Mouse (Mus musculus): Measurements from ENCODE around the gene Grik4. TPM values are rescaled to one million over a fixed set of nuclear protein-coding genes. Genes with fewer than 3 reads are reported as not detected.

Grik4 gene
- polyA plus RNA-seq, 2 experiments, result 0.19 to 0.38 TPM

DNA sequence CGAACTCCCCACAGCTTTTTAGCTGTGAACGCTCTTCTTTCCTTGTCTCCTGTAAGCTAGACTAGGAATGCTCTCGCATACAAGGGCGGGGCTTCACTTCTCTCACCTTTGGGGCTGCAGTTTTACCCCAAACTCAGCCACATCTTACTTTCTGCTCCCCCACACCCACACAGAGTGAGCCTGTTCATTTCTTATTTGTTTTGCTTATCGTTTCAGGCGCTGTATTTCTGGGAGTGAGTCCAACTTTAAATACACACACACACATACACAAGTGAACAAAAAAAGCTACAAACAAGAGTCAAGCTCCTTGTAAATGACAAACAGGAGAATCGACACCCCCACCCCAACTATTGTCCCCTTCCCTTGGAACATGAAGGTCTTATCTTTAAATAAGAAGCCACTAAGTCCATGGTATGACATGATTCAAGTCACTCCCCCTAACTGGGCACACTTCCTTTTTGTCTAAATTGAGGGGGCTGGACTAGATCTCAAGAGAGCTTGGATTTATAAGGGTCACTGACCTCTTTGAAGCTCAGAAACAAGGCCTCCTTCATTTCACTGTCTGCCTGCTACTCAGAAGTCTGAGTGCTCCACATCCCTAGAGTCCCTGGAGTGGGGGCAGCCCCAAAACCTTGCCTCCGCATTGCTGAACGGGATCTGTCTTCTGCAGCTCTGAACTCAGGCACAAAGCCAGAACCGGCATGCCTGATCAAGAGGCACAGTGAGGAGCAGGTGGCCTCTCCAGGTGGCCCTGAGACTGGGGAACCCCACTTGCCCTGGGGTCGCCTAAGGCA is 79.1 kb downstream of the Grik4 start:
- Histone ChIP-seq H3K27ac (no peak overlapping the region), H3K9me3 (ENCODE audit: control insufficient read depth, low read length) (no peaks in the 10 kb centered on the region), H3K9ac (replicated peaks) (no peak overlapping the region), H3K4me1 (replicated peaks; ENCODE audit: control insufficient read depth in 2 of 2, insufficient read depth in 2 of 2, low read length in 1 of 2) (peaks cover 0 to 4% of the 10 kb centered on the region in 2 experiments; a peak in 2 of 4 replicates), H3K4me3 (ENCODE audit: insufficient read depth in 1 of 2, low read depth in 2 of 2, low read length in 2 of 2) (no peak overlapping the region), H3K36me3 (replicated peaks; ENCODE audit: control insufficient read depth, insufficient read depth, low read depth) (no peaks in the 10 kb centered on the region), H3K27me3 (ENCODE audit: control insufficient read depth, insufficient read depth, low read length) (no peaks in the 10 kb centered on the region), H3K4me2 (ENCODE audit: low read depth) (no peak overlapping the region)
- no peak for ATAC-seq (ENCODE audit: insufficient read depth)
- DNase-seq (ENCODE audit: low read depth in 3 of 3, low spot score in 3 of 3), result no peak
- TF ChIP-seq EP300 (IDR thresholded peaks at IDR 0.05; ENCODE audit: low read depth) (no peak), CTCF (IDR thresholded peaks at IDR 0.05; ENCODE audit: low read depth) (no peak)
- WGBS (ENCODE audit: insufficient replicate concordance), result 59% methylated on average over 11 of the region's 11 CpGs

DNA sequence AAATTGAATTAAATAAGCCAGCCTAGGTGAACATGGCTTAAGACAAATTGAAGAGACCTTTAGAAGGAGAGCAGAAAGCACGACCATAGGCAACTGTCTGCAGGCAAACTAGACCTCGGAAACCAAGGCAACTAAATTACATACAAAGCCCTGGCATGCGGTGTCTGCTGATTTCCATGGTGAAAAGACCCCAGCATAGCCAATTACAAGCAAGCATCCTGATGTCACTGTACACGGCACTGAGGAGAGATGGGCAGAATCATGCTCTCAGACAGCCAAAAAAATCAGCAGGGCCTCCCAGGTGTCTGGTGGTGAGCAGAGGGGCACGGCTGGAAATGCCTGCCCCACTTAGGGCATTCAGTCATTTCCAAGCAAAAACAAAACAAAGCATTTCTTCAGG is 80.9 kb downstream of the Grik4 start:
- H3K4me3 ChIP-seq (ENCODE audit: insufficient read depth in 1 of 2, low read depth in 2 of 2, low read length in 2 of 2), result no peak overlapping the region
- 63% methylated on average over 5 of the region's 5 CpGs for WGBS (ENCODE audit: insufficient replicate concordance)
- no peak for TF ChIP-seq CTCF (IDR thresholded peaks at IDR 0.05; ENCODE audit: low read depth)
- no peak for TF ChIP-seq EP300 (IDR thresholded peaks at IDR 0.05; ENCODE audit: low read depth)
- H3K36me3 ChIP-seq (replicated peaks; ENCODE audit: control insufficient read depth, insufficient read depth, low read depth), result no peaks in the 10 kb centered on the region
- no peaks in the 10 kb centered on the region for H3K27me3 ChIP-seq (ENCODE audit: control insufficient read depth, insufficient read depth, low read length)
- no peak overlapping the region for H3K27ac ChIP-seq
- H3K4me1 ChIP-seq (replicated peaks; ENCODE audit: control insufficient read depth in 2 of 2, insufficient read depth in 2 of 2, low read length in 1 of 2), result peaks cover 0 to 4% of the 10 kb centered on the region in 2 experiments; a peak in 2 of 4 replicates
- no peaks in the 10 kb centered on the region for H3K9me3 ChIP-seq (ENCODE audit: control insufficient read depth, low read length)
- H3K4me2 ChIP-seq (ENCODE audit: low read depth), result no peak overlapping the region
- DNase-seq (ENCODE audit: low read depth in 3 of 3, low spot score in 3 of 3) (no peak), ATAC-seq (ENCODE audit: insufficient read depth) (no peak)
- no peak overlapping the region for H3K9ac ChIP-seq (replicated peaks)

DNA sequence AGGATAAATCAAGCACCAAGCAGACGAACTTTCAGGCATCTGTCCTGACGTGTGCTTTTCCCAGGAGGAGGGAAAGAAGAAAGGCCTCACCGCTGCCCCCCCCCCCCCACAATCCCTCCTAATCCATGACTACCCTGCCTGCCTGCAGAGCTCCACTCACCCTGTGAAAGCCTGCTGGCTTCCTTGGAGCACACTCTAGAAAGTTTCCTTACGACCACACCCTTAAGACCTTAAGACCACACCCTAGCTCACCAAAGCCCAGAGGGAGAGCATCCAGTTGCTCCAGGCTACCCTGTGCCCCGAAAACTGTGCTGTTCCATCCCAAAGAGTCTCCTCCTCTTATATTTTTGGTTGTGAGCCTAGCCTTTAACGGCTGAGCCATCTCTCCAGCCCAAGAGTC is 82.6 kb downstream of the Grik4 start:
- WGBS (ENCODE audit: insufficient replicate concordance), result 57% methylated on average over 6 of the region's 6 CpGs

DNA sequence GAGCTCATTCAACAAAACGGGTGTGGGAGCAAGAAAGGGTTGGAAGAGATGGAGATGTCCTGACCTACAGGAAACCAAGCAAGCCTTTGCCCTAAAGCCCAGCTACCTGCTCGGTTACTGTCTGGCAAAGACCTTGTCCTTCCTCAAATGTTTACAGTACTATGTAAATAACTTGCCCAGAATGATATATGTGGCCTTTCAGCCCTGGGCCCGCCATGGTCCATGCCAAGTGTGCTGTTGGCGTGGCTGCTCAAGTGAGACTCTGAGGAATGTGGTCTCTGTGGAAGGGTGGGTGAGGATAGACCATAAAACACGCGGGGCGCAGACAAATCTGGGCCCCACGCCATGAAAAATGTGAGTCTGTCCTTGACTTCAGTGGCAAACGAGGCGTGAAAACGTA is 83.1 kb downstream of the Grik4 start:
- H3K9ac ChIP-seq (replicated peaks), result no peak overlapping the region
- H3K36me3 ChIP-seq (replicated peaks; ENCODE audit: control insufficient read depth, insufficient read depth, low read depth), result no peaks in the 10 kb centered on the region
- no peak overlapping the region for H3K4me3 ChIP-seq (ENCODE audit: insufficient read depth in 1 of 2, low read depth in 2 of 2, low read length in 2 of 2)
- TF ChIP-seq CTCF (IDR thresholded peaks at IDR 0.05; ENCODE audit: low read depth), result no peak
- TF ChIP-seq EP300 (IDR thresholded peaks at IDR 0.05; ENCODE audit: low read depth), result no peak
- DNase-seq (ENCODE audit: low read depth in 3 of 3, low spot score in 3 of 3) (no peak), ATAC-seq (ENCODE audit: insufficient read depth) (no peak)
- H3K27ac ChIP-seq, result no peak overlapping the region
- WGBS (ENCODE audit: insufficient replicate concordance), result 63% methylated on average over 11 of the region's 11 CpGs
- no peak overlapping the region for H3K4me2 ChIP-seq (ENCODE audit: low read depth)
- H3K9me3 ChIP-seq (ENCODE audit: control insufficient read depth, low read length), result no peaks in the 10 kb centered on the region
- H3K4me1 ChIP-seq (replicated peaks; ENCODE audit: control insufficient read depth in 2 of 2, insufficient read depth in 2 of 2, low read length in 1 of 2), result peaks cover 0 to 4% of the 10 kb centered on the region in 2 experiments; a peak in 2 of 4 replicates
- H3K27me3 ChIP-seq (ENCODE audit: control insufficient read depth, insufficient read depth, low read length), result no peaks in the 10 kb centered on the region

More for the DNA sequence above, 82.6 kb downstream of the Grik4 start:
- no peak for TF ChIP-seq EP300 (IDR thresholded peaks at IDR 0.05; ENCODE audit: low read depth)
- no peak for TF ChIP-seq CTCF (IDR thresholded peaks at IDR 0.05; ENCODE audit: low read depth)
- no peaks in the 10 kb centered on the region for H3K27me3 ChIP-seq (ENCODE audit: control insufficient read depth, insufficient read depth, low read length)
- H3K36me3 ChIP-seq (replicated peaks; ENCODE audit: control insufficient read depth, insufficient read depth, low read depth), result no peaks in the 10 kb centered on the region
- no peak overlapping the region for H3K9ac ChIP-seq (replicated peaks)
- H3K4me2 ChIP-seq (ENCODE audit: low read depth), result no peak overlapping the region
- peaks cover 0 to 4% of the 10 kb centered on the region in 2 experiments; a peak in 2 of 4 replicates for H3K4me1 ChIP-seq (replicated peaks; ENCODE audit: control insufficient read depth in 2 of 2, insufficient read depth in 2 of 2, low read length in 1 of 2)
- no peak overlapping the region for H3K27ac ChIP-seq
- DNase-seq (ENCODE audit: low read depth in 3 of 3, low spot score in 3 of 3), result no peak
- H3K4me3 ChIP-seq (ENCODE audit: insufficient read depth in 1 of 2, low read depth in 2 of 2, low read length in 2 of 2), result no peak overlapping the region
- H3K9me3 ChIP-seq (ENCODE audit: control insufficient read depth, low read length), result no peaks in the 10 kb centered on the region
- ATAC-seq (ENCODE audit: insufficient read depth), result no peak

DNA sequence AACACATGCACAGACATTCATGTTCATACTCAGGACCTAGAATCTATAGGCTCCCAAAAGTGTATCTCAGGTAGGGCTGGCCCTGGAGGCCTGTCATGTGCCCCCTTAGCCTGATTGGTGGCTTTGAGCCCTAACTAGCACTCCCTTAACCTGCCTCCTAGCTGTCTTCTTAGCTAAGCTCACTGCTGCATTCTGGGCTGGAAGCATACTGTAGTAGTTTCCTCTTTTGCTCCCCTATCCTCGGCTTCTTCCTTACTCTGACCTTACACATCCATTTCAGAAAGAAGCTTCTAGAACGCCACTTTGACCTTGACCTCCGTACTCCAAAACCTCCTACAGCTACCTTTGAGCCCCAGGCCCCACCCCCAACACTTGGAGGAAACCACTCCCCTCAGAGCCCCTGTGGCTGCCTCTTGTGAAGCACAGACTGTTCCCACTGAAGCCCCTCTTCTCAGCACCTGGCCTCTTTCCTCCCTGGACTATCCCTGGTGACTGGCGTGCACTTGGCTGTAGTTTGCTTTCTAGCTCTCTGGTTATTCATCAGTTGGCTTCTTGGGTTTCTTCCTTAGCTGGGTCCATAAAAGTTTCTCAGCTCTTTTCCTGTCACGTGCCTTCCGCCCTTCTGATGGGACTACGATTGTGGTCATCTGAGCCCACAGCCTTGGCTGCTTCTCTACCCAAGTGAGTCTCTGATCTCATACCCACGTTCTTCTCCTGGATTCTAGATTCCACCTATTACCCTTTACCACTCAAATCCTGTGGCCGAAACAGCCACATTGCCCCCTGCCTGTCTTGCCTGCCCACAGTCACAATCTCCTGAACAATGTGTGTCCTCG is 84.1 kb downstream of the Grik4 start:
- ATAC-seq (ENCODE audit: insufficient read depth) (no peak), DNase-seq (ENCODE audit: low read depth in 3 of 3, low spot score in 3 of 3) (no peak)

More for the DNA sequence above, 84.1 kb downstream of the Grik4 start:
- peaks cover 0 to 4% of the 10 kb centered on the region in 2 experiments; a peak in 2 of 4 replicates for H3K4me1 ChIP-seq (replicated peaks; ENCODE audit: control insufficient read depth in 2 of 2, insufficient read depth in 2 of 2, low read length in 1 of 2)
- no peak overlapping the region for H3K9ac ChIP-seq (replicated peaks)
- no peaks in the 10 kb centered on the region for H3K9me3 ChIP-seq (ENCODE audit: control insufficient read depth, low read length)
- H3K27me3 ChIP-seq (ENCODE audit: control insufficient read depth, insufficient read depth, low read length), result no peaks in the 10 kb centered on the region
- H3K4me3 ChIP-seq (ENCODE audit: insufficient read depth in 1 of 2, low read depth in 2 of 2, low read length in 2 of 2), result no peak overlapping the region
- no peaks in the 10 kb centered on the region for H3K36me3 ChIP-seq (replicated peaks; ENCODE audit: control insufficient read depth, insufficient read depth, low read depth)
- 38% methylated on average over 10 of the region's 10 CpGs for WGBS (ENCODE audit: insufficient replicate concordance)
- no peak for TF ChIP-seq EP300 (IDR thresholded peaks at IDR 0.05; ENCODE audit: low read depth)
- TF ChIP-seq CTCF (IDR thresholded peaks at IDR 0.05; ENCODE audit: low read depth), result no peak
- H3K27ac ChIP-seq, result no peak overlapping the region
- H3K4me2 ChIP-seq (ENCODE audit: low read depth), result no peak overlapping the region

Data from liver, embryonic 14.5 days (tissue).